Mouse (Mus musculus): ENCODE data around the gene Cyb5r1. TPM values are rescaled to one million over a fixed set of nuclear protein-coding genes. Genes with fewer than 3 reads are reported as not detected.

Cyb5r1 gene
- polyA plus RNA-seq, 1 experiment = 3.2 TPM

GRCm38 (mm10) chr1:134408080-134408479, 2.7 kb downstream of the Cyb5r1 start:
- Histone ChIP-seq H3K4me3 (replicated peaks) (no peak overlapping the region), H3K9me3 (ENCODE audit: control insufficient read depth, low read length) (no peaks in the 10 kb centered on the region), H3K27me3 (ENCODE audit: control insufficient read depth) (no peaks in the 10 kb centered on the region), H3K36me3 (ENCODE audit: control insufficient read depth) (peaks cover 49% of the 10 kb centered on the region), H3K4me1 (ENCODE audit: control insufficient read depth) (peaks cover 21% of the 10 kb centered on the region)
- no peak for TF ChIP-seq TAL1 (IDR thresholded peaks at IDR 0.05; ENCODE audit: low read length)
- no peak for TF ChIP-seq GATA1 (IDR thresholded peaks at IDR 0.05; ENCODE audit: low read length)

GRCm38 (mm10) chr1:134411706-134412629, 6.6 kb downstream of the Cyb5r1 start:
- Histone ChIP-seq H3K27me3 (ENCODE audit: control insufficient read depth) (no peaks in the 10 kb centered on the region), H3K36me3 (ENCODE audit: control insufficient read depth) (peaks cover 60% of the 10 kb centered on the region), H3K4me3 (replicated peaks) (no peak overlapping the region), H3K9me3 (ENCODE audit: control insufficient read depth, low read length) (no peaks in the 10 kb centered on the region), H3K4me1 (ENCODE audit: control insufficient read depth) (peaks cover 29% of the 10 kb centered on the region)
- TF ChIP-seq GATA1 (IDR thresholded peaks at IDR 0.05; ENCODE audit: low read length) = no peak
- no peak for TF ChIP-seq TAL1 (IDR thresholded peaks at IDR 0.05; ENCODE audit: low read length)

GRCm38 (mm10) chr1:134414038-134414437, 8.7 kb downstream of the Cyb5r1 start:
- TF ChIP-seq TAL1 (IDR thresholded peaks at IDR 0.05; ENCODE audit: low read length) (no peak), GATA1 (IDR thresholded peaks at IDR 0.05; ENCODE audit: low read length) (no peak)
- H3K4me3 ChIP-seq (replicated peaks) = no peak overlapping the region
- H3K9me3 ChIP-seq (ENCODE audit: control insufficient read depth, low read length) = no peaks in the 10 kb centered on the region
- peaks cover 48% of the 10 kb centered on the region for H3K4me1 ChIP-seq (ENCODE audit: control insufficient read depth)
- no peaks in the 10 kb centered on the region for H3K27me3 ChIP-seq (ENCODE audit: control insufficient read depth)
- peaks cover 63% of the 10 kb centered on the region for H3K36me3 ChIP-seq (ENCODE audit: control insufficient read depth)

GRCm38 (mm10) chr1:134414501-134415167, 9.3 kb downstream of the Cyb5r1 start:
- Histone ChIP-seq H3K4me1 (ENCODE audit: control insufficient read depth) (peaks cover 50% of the 10 kb centered on the region), H3K27me3 (ENCODE audit: control insufficient read depth) (no peaks in the 10 kb centered on the region), H3K36me3 (ENCODE audit: control insufficient read depth) (peaks cover 63% of the 10 kb centered on the region), H3K9me3 (ENCODE audit: control insufficient read depth, low read length) (no peaks in the 10 kb centered on the region), H3K4me3 (replicated peaks) (peak overlapping the region; percentile 93)
- no peak for TF ChIP-seq GATA1 (IDR thresholded peaks at IDR 0.05; ENCODE audit: low read length)
- no peak for TF ChIP-seq TAL1 (IDR thresholded peaks at IDR 0.05; ENCODE audit: low read length)

GRCm38 (mm10) chr1:134415168-134415831, 9.9 kb downstream of the Cyb5r1 start, which contains the start of gene Adipor1:
Gene Adipor1, plus strand, starts transcription at chr1:134415378.
- Histone ChIP-seq H3K36me3 (ENCODE audit: control insufficient read depth) (peaks cover 63% of the 10 kb centered on the region), H3K9me3 (ENCODE audit: control insufficient read depth, low read length) (no peaks in the 10 kb centered on the region), H3K4me3 (replicated peaks) (peak within 1 kb of the TSS; percentile 93), H3K4me1 (ENCODE audit: control insufficient read depth) (peaks cover 57% of the 10 kb centered on the region), H3K27me3 (ENCODE audit: control insufficient read depth) (no peaks in the 10 kb centered on the region)
- no peak for TF ChIP-seq TAL1 (IDR thresholded peaks at IDR 0.05; ENCODE audit: low read length)
- no peak for TF ChIP-seq GATA1 (IDR thresholded peaks at IDR 0.05; ENCODE audit: low read length)

- Histone ChIP-seq H3K36me3 (ENCODE audit: control insufficient read depth) (peaks cover 71% of the 10 kb centered on the region), H3K4me1 (ENCODE audit: control insufficient read depth) (peaks cover 85% of the 10 kb centered on the region), H3K9me3 (ENCODE audit: control insufficient read depth, low read length) (no peaks in the 10 kb centered on the region), H3K4me3 (replicated peaks) (peak overlapping the region; percentile 93), H3K27me3 (ENCODE audit: control insufficient read depth) (no peaks in the 10 kb centered on the region)
- TF ChIP-seq TAL1 (IDR thresholded peaks at IDR 0.05; ENCODE audit: low read length) (no peak), GATA1 (IDR thresholded peaks at IDR 0.05; ENCODE audit: low read length) (no peak)
Measured at GRCm38 (mm10) chr1:134418414-134418975, 13.1 kb downstream of the Cyb5r1 start.

GRCm38 (mm10) chr1:134419176-134419575, 13.8 kb downstream of the Cyb5r1 start:
- Histone ChIP-seq H3K4me3 (replicated peaks) (peak overlapping the region; percentile 93), H3K9me3 (ENCODE audit: control insufficient read depth, low read length) (no peaks in the 10 kb centered on the region), H3K4me1 (ENCODE audit: control insufficient read depth) (peaks cover 89% of the 10 kb centered on the region), H3K36me3 (ENCODE audit: control insufficient read depth) (peaks cover 78% of the 10 kb centered on the region), H3K27me3 (ENCODE audit: control insufficient read depth) (no peaks in the 10 kb centered on the region)
- TF ChIP-seq TAL1 (IDR thresholded peaks at IDR 0.05; ENCODE audit: low read length) (no peak), GATA1 (IDR thresholded peaks at IDR 0.05; ENCODE audit: low read length) (no peak)

GRCm38 (mm10) chr1:134419751-134420458, 14.5 kb downstream of the Cyb5r1 start:
- H3K4me3 ChIP-seq (replicated peaks) = peak overlapping the region; percentile 93
- peaks cover 2% of the 10 kb centered on the region; the same call in 1 of the 2 replicates for H3K9me3 ChIP-seq (ENCODE audit: control insufficient read depth, low read length)
- no peak for TF ChIP-seq TAL1 (IDR thresholded peaks at IDR 0.05; ENCODE audit: low read length)
- no peak for TF ChIP-seq GATA1 (IDR thresholded peaks at IDR 0.05; ENCODE audit: low read length)
- H3K27me3 ChIP-seq (ENCODE audit: control insufficient read depth) = no peaks in the 10 kb centered on the region
- peaks cover 85% of the 10 kb centered on the region for H3K36me3 ChIP-seq (ENCODE audit: control insufficient read depth)
- peaks cover 89% of the 10 kb centered on the region for H3K4me1 ChIP-seq (ENCODE audit: control insufficient read depth)
